Mouse (Mus musculus) right cerebral cortex, postnatal 14 days (tissue): ENCODE measurements around the gene Pip5k1b.
A peak's percentile ranks its signal among the peaks of the same experiment; 100 is the strongest.

Experiments
- DNase-seq: peaks from one replicate; pipeline ENCODE4 v3.0.0; 2022

The Pip5k1b gene

GRCm38 (mm10) chr19:24330366-24330765, 225.3 kb downstream of the Pip5k1b start:
- no peak for DNase-seq

- DNase-seq: no peak
These were observed 227.8 kb downstream of the Pip5k1b start for GRCm38 (mm10) chr19:24327921-24328320.

GRCm38 (mm10) chr19:24326969-24327368, 228.7 kb downstream of the Pip5k1b start:
- no peak for DNase-seq

GRCm38 (mm10) chr19:24325692-24326091, 230.0 kb downstream of the Pip5k1b start:
- no peak for DNase-seq

GRCm38 (mm10) chr19:24323841-24324613, 231.6 kb downstream of the Pip5k1b start:
- DNase-seq: no peak

- no peak for DNase-seq
These were observed 233.8 kb downstream of the Pip5k1b start for GRCm38 (mm10) chr19:24321900-24322311.

GRCm38 (mm10) chr19:24321211-24321899, 234.3 kb downstream of the Pip5k1b start:
- no peak for DNase-seq

GRCm38 (mm10) chr19:24318172-24318571, 237.5 kb downstream of the Pip5k1b start:
- DNase-seq: no peak

- DNase-seq: no peak
These were observed 237.9 kb downstream of the Pip5k1b start for GRCm38 (mm10) chr19:24317731-24318130.

- peak; percentile 26 for DNase-seq
These were observed 238.6 kb downstream of the Pip5k1b start for GRCm38 (mm10) chr19:24317038-24317591.

- no peak for DNase-seq
These were observed 239.5 kb downstream of the Pip5k1b start for GRCm38 (mm10) chr19:24316060-24316725.

GRCm38 (mm10) chr19:24315234-24315633, 240.4 kb downstream of the Pip5k1b start:
- no peak for DNase-seq

GRCm38 (mm10) chr19:24314676-24315075, 241.0 kb downstream of the Pip5k1b start:
- no peak for DNase-seq

GRCm38 (mm10) chr19:24312556-24313342, 242.9 kb downstream of the Pip5k1b start:
- DNase-seq: no peak

GRCm38 (mm10) chr19:24312046-24312445, 243.6 kb downstream of the Pip5k1b start:
- no peak for DNase-seq

GRCm38 (mm10) chr19:24308305-24308705, 247.4 kb downstream of the Pip5k1b start:
- no peak for DNase-seq

- no peak for DNase-seq
These were observed 248.1 kb downstream of the Pip5k1b start for GRCm38 (mm10) chr19:24307271-24308221.

GRCm38 (mm10) chr19:24306351-24306750, 249.3 kb downstream of the Pip5k1b start:
- DNase-seq: no peak

GRCm38 (mm10) chr19:24302198-24302597, 253.5 kb downstream of the Pip5k1b start:
- no peak for DNase-seq

GRCm38 (mm10) chr19:24301768-24302148, 253.9 kb downstream of the Pip5k1b start:
- no peak for DNase-seq
